Mouse (Mus musculus) megakaryocyte-erythroid progenitor cell, adult 5-6 weeks (primary cell): Measurements from ENCODE around the gene Sncb. TPM values are rescaled to one million over a fixed set of nuclear protein-coding genes. Genes with fewer than 3 reads are reported as not detected.
A peak's percentile ranks its signal among the peaks of the same experiment; 100 is the strongest.
"Not testable (repeated sequence)": the region's sequence is repeated elsewhere in the genome, so short reads cannot be mapped to it uniquely, and the experiment has no call there.

Experiments used
- ATAC-seq: replicated peaks from 2 replicates; pipeline ENCODE4 v1.8.0; 2016; ENCODE audit warnings: mild to moderate bottlenecking, inconsistent platforms; ENCODE audit not compliant: severe bottlenecking, poor library complexity, low FRiP score, low TSS enrichment
- total RNA-seq, 2 experiments: library from RNA; stranded (forward) in 1 of 2; stranded (reverse) in 1 of 2; fragments of 200-1000, 215-1000 nt in 1 of 2; fragments of >200 nt in 1 of 2; fragmentation: Nextera tagmentation in 1 of 2; gene quantifications; 2 replicates each; pipeline ENCODE4 v1.2.3; 2014 to 2017

The Sncb gene
- total RNA-seq, 2 experiments from 2014 or later, result not detected

DNA sequence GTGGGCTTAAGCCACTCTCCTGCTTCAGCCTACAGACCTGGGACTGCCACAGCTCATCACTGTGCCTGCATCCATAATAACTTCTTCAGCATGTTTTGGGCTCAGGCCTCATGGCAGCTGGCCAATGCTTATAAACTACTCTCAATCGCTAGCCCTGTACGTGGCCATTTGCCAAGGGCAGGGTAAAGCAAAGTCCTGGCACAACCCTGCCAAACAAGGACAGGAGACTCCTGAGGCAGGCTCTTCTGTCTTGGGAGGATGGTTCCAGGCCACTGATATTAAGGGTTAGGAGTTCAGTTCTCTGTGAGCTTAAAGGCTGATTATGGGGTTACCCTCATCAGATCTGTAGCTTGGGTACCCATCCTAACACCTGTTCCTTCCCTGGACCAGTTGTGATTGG lies 21.2 kb upstream of the Sncb start:
- not testable (repeated sequence) for ATAC-seq

DNA sequence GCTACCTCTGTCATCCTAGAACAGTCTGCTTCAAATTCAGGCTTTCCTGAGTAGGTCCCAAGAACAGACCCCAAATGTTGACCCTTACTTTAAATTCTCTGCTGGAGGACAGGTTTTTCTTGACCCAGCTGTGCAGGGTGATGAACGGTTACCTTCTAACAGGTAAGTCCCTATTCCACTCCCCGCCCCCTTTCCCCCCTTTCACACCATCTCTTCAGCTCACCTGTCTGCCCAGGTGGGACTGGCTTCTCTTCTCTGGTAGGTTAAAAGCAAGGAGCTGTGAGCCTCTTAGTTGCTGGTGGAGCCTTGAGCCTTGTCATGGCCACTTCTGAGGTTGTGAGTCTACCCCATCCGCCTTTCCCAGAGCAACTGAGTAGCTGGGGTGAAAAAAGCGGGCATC lies 17.3 kb upstream of the Sncb start, which contains the start of gene Eif4e1b:
Eif4e1b (plus strand) TSS at position 301 of the 400 bp plus-strand sequence.
- ATAC-seq, result no peak

DNA sequence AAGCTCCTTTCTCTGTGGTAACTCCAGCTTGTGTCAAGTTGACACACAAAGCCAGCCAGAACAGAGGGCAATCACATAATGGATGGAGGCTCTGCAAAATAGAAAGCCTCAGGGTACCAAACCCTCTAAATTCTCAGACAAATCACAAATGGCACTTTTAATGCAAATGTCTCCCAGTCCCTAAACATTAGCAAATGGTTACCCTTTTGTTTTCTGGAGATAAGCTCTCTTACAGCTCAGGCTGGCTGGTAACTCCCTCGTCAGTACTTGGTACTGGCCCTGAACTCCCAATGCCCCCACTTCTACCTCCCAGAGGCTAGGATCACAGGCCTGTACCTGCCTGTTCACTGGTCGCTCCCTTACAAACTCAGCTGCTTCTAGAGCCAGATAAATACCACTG lies 16.8 kb upstream of the Sncb start:
- no peak for ATAC-seq

DNA sequence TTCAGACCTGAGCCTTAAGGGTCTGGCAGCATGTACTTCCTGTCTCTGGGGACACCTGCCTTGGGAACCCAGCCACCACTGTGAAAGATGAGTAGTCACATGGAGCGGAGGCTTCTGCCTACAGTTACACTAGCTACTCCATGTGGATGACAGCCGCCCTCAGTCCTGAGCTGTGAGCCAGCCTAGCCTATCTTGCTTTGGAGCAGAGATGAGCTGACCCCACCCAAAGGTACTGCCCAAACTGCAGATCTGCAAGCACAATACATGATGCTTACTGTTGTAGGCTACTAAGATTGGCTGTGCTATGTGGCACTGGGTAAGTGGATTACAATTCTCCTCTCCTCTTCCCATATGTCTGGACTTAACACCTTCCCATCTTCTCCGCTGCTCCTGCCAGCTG lies 14.7 kb upstream of the Sncb start:
- no peak for ATAC-seq

DNA sequence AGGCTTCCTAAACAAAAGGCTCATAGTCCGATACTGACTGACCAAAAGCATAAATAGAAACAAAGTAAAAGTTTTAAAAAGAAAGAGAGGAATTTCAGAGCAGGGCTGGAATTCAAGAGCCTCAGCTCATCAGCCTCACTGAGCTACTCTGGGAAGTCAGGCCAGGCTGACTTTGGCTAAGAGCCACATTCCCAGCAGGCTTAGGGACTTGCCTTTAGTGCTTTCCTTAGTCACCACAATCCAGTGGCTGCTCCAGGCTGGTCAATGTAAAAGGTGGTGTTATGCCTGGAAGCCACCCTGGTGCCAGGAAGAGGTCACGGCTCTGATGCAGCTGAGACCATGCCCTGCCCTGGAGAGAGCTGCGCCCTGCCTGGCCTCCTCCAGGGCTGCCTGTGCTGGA lies 14.2 kb upstream of the Sncb start:
- ATAC-seq, result no peak

DNA sequence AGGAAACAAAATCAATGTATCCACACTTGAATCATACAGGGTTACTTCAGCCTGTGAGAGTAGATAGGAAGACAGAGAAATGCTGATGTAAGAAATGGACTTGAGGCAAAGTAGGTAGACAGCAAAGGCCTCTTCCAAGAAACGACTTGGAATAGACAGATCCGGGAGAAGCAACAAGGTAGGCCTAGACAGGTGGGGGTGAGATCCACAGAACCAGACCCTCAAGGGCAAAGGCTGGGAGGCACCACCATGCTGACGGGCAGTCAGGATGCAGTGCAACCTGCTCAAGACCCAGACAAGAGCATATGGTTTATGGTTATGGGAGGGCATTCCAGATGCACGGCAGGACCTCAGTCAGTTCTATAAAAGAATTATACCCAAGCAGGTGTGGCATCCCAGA lies 617 bp upstream of the Sncb start:
- no peak for ATAC-seq

DNA sequence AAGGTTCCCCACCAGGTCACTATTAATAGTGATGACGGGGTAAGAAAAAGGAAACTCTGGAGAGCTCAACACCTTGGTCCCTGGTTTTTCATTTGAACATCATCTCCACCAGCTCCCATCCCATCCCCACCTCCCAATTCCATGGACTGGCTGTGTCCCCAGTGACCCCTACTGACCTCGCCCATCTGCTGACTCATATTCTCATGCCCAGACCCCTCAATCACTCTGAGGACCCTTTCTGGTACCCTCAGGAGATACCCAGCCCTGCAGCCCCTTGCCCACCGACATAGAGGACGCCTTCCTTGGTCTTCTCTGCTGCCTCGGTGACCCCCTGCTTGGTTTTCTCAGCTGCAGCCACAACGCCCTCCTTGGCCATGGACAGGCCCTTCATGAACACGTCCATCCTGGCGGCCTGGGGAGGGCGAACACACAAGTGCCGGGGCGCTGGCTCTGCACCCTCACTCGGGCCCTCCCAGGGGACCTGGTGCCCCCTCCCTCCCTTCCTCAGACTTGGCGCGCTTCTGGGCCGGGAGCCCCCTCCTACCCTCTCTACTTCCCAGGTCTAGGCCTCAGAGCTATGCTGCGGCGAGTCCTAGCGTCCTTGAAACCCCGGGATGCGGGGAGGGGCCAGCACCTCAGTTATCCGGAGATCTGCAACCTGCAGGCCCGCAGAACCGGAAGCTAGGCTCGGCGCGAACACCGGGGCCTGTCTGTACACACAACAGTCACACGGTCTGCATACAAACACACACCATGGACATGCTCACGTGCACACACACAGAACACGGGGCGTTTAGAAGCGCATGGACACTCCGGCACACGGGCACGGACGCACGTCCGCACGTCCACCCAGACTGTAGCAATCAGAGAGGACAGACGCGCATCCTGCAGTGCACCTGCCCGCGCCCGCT lies 859 bp downstream of the Sncb start:
- no peak for ATAC-seq

DNA sequence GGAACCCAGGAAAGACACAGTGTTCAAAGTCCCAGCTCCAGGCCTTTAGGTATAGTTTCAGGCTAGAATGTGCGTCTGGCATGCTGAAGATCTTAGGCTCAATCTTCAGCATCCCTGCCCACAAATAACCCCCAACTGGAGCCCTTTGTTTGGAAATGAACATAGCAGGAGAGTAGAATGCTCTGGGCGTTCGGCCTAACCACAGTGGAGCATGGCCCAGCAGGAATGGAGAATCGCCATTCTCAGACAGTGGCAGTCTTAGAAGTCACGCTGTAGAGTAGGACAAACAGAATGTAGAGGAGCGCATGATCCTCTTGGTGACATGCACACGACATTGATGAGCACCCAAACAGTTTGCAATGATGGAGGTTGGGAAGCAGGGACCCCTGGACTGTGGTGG lies 5.5 kb downstream of the Sncb start:
- ATAC-seq, result no peak

DNA sequence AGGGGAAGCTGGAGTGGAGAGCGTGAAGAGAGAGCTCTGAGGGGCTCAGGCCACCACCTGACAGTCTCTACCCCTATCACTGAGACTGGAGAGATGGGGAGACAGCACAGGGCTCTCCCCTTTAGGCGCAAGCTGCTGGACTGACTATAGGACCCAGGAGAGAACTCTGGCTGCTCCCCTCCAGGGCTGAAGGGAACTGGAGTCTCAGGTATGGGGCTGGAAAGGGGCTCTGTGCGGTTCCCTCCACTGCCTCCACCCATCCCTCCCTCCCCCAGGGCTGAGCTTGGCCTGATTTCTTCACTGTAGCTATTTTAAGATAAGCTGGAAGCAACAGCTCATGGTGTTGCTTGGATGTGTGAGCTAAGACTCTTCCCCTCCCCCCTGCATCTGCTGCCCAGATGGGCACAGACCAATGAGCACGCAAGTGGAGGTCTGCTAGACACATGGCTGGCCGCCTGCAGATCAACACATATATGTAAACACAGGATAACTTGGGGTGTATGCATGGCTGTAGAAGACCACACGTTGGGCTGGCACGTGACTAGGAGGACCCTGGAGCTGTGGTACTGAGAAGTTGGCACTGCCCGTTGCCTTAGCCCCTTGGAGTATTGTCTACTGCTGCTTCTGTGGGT lies 6.1 kb downstream of the Sncb start:
- ATAC-seq, result no peak

DNA sequence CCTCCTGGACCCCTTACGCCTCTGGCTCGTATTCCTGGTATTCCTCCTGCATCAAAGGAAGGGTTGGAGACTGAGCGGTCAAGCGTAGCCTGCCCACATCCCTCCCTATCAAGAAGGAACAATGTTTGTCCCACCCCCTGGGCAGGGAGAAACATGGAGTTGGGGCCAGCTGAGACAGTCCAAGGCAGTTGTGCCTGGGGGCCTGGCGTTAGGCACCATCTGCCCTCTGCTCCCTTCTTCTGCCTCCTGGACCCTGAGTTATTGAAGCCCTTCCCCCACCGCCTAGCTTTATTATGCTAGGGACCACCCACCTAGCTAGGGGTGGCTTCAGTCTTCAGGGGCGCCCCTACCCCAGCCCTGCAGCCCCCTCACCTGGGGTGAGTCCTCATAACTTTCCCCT lies 6.9 kb downstream of the Sncb start:
- ATAC-seq, result no peak

DNA sequence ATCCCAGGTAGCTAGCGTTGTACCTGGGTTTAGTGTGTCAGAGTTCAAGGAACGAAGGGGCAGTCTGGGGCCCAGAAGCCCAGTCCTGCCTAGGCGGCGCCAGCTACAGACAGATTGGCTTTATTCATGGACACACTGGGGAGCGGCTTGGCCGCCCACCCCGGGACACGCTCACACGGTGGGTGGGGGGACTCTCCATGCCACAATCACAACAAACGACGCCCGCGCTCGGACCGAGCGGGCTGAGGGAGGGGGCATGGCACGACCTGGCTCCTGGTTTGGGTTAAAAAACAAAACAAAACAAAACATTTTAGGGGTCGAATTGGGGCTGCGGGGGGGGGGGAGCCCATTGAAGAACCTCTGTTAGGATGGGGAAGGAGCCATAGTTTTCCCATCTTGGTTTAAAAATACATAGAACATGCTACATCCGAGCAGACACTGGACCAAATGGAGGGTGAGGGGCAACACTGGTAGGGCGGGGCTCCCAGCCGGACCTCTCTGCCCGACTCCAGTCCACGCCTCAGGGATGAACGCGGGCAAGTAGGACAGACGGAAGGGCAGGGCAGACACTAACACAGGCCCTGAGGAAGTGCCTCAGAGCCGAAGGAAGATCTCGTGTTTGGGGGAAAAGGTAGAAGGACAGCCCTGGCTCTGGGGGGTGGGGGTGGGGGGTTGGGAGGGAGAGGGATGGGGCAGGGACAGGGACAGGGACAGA lies 7.5 kb downstream of the Sncb start:
- ATAC-seq, result no peak

DNA sequence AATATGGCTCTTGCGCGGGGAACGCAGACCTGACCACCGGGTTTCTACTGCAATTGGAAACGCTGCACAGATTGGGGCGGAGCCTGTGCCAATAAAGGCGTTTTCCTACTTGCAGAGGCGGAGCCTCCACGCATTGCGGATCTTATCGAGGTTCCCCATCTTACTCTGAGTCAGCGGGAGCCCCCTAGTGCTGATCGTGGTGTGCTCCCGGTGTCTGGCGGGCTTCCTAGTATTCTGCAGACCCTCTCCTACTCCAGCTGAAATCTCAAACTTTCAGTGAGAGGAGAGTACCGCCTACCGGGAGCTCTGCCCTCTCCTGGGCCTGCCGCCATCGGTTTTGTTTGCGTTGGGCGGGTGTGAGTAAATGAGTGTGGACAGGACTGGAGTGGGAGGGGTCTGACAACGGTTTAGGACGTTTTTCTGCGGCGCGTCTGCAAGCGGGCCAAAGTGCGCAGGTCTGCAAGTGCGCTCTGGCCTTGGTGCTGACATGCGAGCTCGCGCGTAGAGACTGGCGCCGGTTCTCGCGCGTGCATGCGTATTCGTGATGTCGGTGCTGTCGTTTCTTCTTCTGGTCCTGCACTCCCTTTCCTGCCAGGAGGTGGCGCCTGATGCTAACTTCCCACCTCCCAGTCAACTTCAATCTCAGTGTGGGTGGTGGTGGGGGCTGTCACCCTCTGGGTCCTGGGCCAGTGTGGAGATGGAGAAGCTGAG lies 8.2 kb downstream of the Sncb start:
- ATAC-seq, result peak; percentile 90

DNA sequence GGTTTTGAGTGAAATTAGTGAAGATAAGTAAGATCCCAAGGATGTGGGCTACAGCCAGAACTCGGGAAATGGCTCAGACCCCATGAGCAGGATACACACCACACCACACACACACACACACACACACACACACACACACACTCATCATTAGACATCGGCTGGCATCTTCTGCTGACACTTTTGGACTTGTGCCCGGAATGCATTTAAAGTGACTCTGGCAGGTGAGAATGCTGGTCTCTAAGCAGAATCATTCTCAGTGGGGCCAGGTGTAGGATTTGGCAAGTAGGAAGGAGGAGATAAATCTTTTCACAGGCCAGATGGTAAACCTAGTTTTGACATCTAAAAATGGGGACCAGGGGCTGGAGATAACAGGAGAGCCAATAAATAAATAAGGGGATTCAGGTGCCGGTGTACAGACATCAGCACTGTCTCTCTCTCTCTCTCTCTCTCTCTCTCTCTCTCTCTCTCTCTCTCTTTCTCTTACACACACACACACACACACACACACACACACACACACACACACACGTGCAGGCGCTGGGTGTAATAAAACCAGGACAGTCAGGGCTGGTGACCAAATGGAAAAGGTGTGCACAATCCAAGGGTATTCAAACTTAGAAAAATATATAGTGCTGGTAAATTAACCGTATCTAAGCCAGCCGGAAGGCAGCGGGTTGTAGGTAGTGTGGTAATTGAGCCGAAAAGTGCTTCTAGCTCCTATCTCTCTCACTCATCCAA lies 9.1 kb downstream of the Sncb start:
- ATAC-seq, result no peak

DNA sequence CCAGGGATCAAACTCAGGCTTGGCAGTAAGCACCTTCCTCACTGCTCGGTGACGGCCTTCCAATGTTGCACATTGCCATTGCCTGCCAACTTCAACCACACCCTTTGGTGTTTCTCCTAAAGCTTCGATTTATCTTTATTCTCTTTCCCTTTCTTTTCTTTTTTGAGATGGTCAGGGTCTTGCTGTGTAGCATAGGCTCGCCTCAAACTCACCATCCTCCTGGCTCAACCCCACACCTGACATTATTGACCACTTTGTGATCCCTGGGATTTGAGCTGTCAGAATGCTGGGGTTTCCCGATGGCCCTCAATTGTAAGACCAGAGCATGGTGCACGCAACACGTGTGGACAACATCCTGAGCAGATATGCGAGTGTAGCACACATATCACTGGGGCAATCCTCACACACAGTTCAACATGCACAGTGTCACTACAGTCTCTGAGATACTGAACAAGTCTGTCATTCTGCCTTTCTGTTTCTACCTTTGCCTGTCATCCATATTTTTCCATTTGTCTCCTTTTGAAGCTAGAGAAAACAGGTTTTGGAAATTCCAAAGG lies 10.2 kb downstream of the Sncb start:
- ATAC-seq, result no peak

DNA sequence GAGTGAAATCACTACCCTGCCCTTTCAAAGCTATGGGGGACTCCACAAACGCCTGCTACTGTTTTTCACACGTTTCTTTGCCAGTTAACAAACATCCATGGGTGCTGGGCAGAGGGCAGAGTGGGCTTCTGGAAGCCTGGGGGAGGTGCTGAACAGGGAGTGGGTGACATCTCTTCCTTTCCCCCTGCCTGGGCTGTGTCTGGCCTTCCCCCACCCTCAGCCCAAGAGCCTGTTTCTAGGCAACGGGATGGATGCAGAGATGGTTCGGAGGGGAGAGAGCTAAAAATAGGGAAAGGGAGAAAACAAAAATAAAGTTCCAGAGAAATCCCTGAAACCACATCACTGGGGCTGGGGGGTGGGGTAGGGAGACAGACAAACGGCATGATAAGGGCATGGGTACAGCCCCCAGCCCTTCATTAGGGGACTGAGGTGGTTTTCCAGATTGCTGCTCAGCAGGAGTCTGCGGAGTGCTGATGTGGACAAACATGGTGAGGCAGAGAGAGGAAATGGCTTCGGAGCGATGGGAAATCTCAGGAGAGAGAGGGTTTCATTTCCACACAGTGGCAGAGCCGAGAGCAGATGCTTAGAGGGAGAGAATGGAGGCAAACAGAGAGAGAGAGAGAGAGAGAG lies 11.1 kb downstream of the Sncb start:
- no peak for ATAC-seq

DNA sequence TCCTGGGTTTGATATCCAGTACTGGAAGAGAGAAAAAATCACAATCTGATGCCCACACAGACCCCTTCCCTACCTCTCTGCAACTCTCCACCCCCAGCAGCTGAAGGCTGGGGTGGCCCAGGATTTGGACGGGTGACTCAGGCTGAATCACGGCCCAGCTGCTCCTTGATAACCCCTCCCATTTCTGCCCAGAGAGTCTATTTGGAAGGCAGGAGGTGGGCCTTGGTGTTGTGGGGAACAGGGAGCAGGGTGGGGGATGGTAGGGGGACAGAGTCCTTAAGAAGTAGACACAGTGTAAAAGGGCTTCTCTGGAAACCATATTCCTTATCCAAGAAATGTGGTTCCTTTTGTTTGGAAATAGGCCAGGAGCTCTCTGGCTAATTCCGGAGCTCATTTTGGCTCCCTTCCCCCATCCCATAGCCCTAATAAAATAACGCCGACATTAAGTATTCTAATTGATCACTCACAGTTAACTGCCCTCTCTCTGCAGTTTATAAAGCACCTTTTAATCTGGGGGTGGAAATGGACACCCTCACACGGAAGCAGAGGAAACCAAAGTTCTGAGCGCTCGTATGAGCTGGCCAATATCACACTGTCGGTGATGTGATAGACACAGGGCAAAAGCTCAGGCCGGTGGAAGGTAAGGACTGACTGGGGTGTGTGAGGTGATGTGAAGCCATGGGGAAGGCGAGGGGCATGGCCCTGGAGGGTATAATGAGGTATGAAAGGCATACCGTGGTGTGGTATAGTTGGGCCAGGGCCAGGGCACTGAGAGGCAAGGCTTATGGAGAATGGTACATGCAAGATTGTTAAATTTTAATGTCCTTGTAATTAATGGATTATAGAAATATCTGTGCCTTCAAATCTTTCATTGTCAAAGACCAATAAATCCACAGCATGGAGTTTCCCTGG lies 12.0 kb downstream of the Sncb start:
- no peak for ATAC-seq

DNA sequence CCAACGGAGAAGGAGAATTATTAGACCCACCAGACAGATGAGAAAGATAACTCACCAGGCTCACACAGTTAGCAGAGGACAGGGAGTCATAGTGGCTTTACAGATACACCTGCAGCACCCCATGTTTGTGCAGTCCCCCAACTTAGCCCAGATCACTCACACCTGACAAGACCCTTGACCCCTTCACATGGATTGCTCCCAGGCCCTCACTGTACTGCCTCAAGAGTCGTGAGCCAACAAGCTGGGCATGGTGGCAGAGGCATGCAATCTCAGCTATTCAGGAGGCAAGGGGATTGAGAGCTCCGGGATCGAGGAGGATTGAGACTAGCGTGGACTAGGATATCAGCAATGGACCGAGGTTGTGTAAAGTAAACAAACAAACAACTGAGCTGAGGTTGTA lies 12.7 kb downstream of the Sncb start:
- no peak for ATAC-seq
